13 mouse cellular contexts compared by ENCODE assay signal in genomic region chr8:127914086-127914485, GRCm38 (mm10).
DNase-seq lines count a peak whose midpoint lies in the region; TF ChIP-seq lines count a peak whose summit lies in the region.
"Had no signal": no experiment of that assay in that cellular context is flagged by ENCODE, and none has a peak within 500 bp of the region (broad histone marks: within the 10 kb centered on the region; RNA-seq: fewer than 3 reads in every experiment).

No protein-coding gene starts in this region.

- no peak for TF ChIP-seq CTCF in left cerebral cortex, adult 2 months (IDR thresholded peaks at IDR 0.05)

- peak overlapping the region; percentile 55; the same call in 1 of the 2 replicates for H3K27ac ChIP-seq in left cerebral cortex, adult 2 months
- H3K27ac ChIP-seq: forebrain, embryonic 15.5 days; liver, embryonic 14.5 days; macrophage had no signal

- no peak overlapping the region for H3K4me3 ChIP-seq in left cerebral cortex, adult 2 months
- H3K4me3 ChIP-seq: forebrain, embryonic 15.5 days had no signal

- intact Hi-C loops in left cerebral cortex, adult 2 months (cut with DNase I) = loop anchor here (1.0 to 10.0 kb wide), 5 partner anchors 116 to 379 kb away; no protein-coding TSS in a partner anchor

- DNase-seq in layer of hippocampus, adult 9-11 months = peak; percentile 43
- no peak for DNase-seq in layer of hippocampus, adult 11-12 months (ENCODE audit: low spot score)
- peak; percentile 48 to 66 for DNase-seq in heart, adult 9 months (ENCODE audit: low spot score in 2 of 2)
- peak; percentile 9 to 14 for DNase-seq in left cerebral cortex, adult 2 months (ENCODE audit: extremely low spot score in 1 of 2, low spot score in 2 of 2)
- peak; percentile 84 for DNase-seq in telencephalon, adult 2 months (ENCODE audit: low read depth, low spot score)
- no peak for DNase-seq in spleen, postnatal 10 days (ENCODE audit: low spot score in 2 of 2)
- no peak for DNase-seq in adipocyte (ENCODE audit: low spot score)
- DNase-seq: cerebellum, postnatal 10 days; kidney, postnatal 14 days; thymus, postnatal 14 days had no signal

Comparison
In these comparisons a context has a peak if more than half of its experiments do, and no peak if none do; other contexts are left out.
1. DNase-seq: peak in layer of hippocampus, adult 9-11 months (single experiment), heart, adult 9 months (2 of 2), left cerebral cortex, adult 2 months (2 of 2) and telencephalon, adult 2 months (single experiment); none in layer of hippocampus, adult 11-12 months (single experiment), spleen, postnatal 10 days (0 of 2) and adipocyte (single experiment).